Mouse (Mus musculus) thymus, adult 2 months (tissue): ENCODE measurements around the gene F2rl1.

Experiments used
- CTCF ChIP-seq: fragments of 200-500 bp; IDR thresholded peaks from 2 replicates; pipeline ENCODE4 v1.5.1; 2012; ENCODE audit warnings: mild to moderate bottlenecking, control low read depth, low read length, moderate library complexity, borderline replicate concordance; ENCODE audit not compliant: control insufficient read depth, poor library complexity, insufficient read depth; ENCODE audit errors: extremely low read depth
- POLR2A ChIP-seq: fragments of 200-500 bp; IDR thresholded peaks from 2 replicates; pipeline ENCODE4 v1.6.1; 2012; ENCODE audit warnings: mild to moderate bottlenecking, low read length, control low read depth, moderate library complexity; ENCODE audit not compliant: control insufficient read depth, poor library complexity, insufficient read depth; ENCODE audit errors: extremely low read depth

GRCm38 (mm10) chr13:95514756-95515155 is 10.3 kb downstream of the F2rl1 start:
- no peak for TF ChIP-seq CTCF
- no peak for TF ChIP-seq POLR2A
